Mouse (Mus musculus): Measurements from ENCODE around the gene Olfr1555-ps1.
"Not testable (repeated sequence)": the region's sequence is repeated elsewhere in the genome, so short reads cannot be mapped to it uniquely, and the experiment has no call there.

Gene Olfr1555-ps1

GRCm38 (mm10) chr19:12170062-12170599 lies at the start of gene Olfr1555-ps1:
Olfr1555-ps1 (minus strand) TSS chr19:12170112.
- not testable (repeated sequence) for DNase-seq (ENCODE audit: low spot score in 2 of 2)

DNA sequence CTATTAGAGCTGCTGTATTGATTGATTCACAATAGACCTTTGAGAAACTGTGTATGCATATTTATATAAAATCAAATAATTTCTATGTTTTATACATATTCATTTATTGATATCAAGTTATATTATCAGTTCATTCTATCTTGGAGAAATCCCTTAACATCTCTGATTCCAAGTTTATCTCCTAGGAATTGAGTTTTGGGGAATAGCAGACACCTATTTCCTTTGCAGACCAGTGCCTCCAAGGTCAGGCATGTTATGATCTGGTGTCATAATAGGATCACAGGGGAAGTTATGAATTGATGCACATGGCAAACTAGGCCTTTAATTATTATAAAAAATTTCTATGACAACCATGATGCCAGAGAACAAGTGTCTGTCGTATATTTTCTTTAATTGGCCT lies 30.4 kb upstream of the Olfr1555-ps1 start, which contains the start of gene Olfr1431:
Gene Olfr1431 (plus strand): TSS at position 301 of the 400 bp plus-strand sequence.
- no peak for DNase-seq (ENCODE audit: low spot score in 2 of 2)

DNA sequence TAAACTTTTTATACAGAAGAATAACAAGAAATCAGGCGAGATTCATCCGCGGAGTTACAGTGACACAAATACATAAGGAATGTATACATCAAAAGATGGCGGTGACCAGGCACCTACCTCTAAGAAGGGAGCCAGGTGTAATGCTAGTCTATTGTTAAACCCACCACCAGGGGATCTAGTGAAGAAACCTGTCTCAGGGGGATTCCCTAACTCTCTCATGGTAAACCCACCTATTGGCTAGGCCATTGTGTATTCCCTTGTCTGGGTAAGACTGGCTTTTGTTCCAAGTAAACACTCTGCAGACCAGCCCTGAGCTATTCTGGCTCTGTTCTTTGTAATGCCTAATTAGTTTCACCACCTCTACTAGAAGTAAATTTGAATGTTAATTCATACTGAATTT lies 29.2 kb upstream of the Olfr1555-ps1 start:
- DNase-seq (ENCODE audit: low spot score in 2 of 2) = not testable (repeated sequence)

GRCm38 (mm10) chr19:12175431-12175830 lies 5.5 kb upstream of the Olfr1555-ps1 start:
- not testable (repeated sequence) for DNase-seq (ENCODE audit: low spot score in 2 of 2)

DNA sequence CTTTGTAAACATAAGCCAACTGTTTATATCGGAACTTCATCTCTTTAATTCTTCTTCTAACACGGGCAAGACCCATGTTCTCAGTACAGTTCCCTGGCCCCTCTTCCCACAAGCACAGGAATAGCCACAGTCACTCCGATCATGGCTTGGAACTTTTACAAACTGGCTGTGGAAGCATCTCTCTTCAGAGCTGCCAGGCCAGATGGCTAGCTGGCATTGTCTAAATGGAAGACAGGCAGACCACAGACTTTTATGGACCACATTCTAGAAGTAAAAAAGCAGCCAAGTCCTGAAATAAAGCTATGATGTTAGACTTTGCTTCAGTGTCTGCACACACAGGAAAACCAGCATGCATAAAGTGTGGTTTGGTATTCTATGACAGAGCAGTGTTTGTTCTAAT lies 24.5 kb downstream of the Olfr1555-ps1 start:
- peak in 1 of 2 experiments; percentile 16 for DNase-seq (ENCODE audit: low spot score in 2 of 2)

DNA sequence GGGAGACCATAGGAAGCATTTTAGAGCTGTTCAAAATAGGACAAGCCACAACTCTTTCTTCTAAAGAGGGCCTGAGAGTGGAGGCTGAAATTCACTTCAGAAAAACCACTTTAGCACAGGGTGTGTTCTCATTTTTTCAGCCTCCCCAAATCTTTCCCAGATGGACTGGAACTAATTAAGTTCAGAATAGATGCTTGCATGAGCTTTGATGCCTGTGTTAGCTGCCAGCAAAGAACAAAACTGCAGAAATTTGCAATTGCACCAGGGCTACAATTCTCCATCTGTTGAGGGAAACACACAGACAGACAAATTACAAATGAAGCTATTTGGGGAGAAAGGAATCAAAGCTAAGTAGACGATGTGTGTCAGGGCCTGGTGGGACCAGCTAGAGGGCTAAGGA lies 26.6 kb downstream of the Olfr1555-ps1 start:
- DNase-seq (ENCODE audit: low spot score in 2 of 2) = peak in 1 of 2 experiments; percentile 22

DNA sequence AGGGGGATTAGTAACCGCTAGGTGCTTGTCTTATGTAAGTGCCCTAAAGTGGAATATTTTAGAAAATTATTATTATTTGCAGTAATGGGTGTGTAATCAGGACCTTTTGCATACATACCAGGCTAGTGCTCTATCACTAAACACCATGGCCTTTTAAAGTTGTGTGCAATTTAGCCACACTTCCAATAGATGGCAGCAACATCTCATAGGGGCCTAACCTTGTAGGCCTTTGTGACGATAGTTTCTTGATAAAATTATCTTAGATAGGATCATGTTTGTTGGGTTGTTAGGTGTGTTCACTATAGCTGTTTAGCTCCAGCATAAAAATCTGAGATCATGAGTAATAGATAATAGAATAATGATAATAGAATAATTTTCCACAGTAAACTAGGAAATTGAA lies 35.6 kb downstream of the Olfr1555-ps1 start:
- DNase-seq (ENCODE audit: low spot score in 2 of 2) = no peak

GRCm38 (mm10) chr19:12123103-12123502 lies 46.8 kb downstream of the Olfr1555-ps1 start, which contains the start of gene Olfr76:
Olfr76 (minus strand) TSS chr19:12123203.
- no peak for DNase-seq (ENCODE audit: low spot score in 2 of 2)

DNA sequence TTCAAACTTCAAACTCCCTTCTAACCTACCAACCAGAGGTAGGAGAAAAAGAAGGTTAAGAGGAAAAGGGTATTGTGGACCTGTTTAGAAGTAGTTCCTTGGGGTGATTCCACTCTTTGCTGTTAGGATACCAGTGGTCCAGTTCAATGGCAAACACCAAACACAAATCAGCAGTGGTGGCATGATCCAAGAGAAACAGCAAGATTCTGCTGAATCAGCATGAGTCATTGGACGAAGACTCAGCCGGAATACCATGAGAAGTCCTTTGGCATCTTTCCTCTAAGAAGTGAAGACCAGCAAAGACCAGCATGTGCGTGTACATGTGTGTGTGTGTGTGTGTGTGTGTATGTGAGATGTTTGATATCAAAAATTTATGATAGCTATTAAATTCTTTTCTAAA lies 53.4 kb downstream of the Olfr1555-ps1 start:
- no peak for DNase-seq (ENCODE audit: low spot score in 2 of 2)

DNA sequence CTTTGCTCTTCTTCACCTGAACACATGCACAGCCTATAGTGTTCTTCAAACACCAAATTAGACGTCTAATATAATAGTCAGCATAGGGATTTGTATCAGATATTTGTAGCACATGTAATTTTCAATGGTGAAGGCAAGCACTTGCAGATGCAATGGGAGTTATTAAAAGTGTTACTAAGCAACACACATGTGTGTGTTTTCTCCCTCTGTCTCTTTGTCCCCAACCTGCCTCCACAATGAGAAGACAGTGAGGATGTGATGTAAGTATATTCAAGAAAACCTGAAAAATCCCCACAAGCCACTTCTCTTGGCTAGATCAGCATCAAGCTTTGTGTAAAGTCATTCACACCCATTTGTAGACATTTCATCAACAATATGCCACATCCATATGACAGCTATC lies 54.1 kb downstream of the Olfr1555-ps1 start, which contains the start of gene Olfr1428:
Gene Olfr1428 (minus strand): TSS at position 101 of the 400 bp plus-strand sequence.
- DNase-seq (ENCODE audit: low spot score in 2 of 2) = no peak
